Mouse (Mus musculus): Measurements from ENCODE around the gene Bcl3. TPM values are rescaled to one million over a fixed set of nuclear protein-coding genes. Genes with fewer than 3 reads are reported as not detected.

The Bcl3 gene
- polyA plus RNA-seq (2015; fragmentation: Nextera tagmentation; extraction: Ambion mirVana) = 1.5 and 2.0 TPM in 2 replicates

DNA sequence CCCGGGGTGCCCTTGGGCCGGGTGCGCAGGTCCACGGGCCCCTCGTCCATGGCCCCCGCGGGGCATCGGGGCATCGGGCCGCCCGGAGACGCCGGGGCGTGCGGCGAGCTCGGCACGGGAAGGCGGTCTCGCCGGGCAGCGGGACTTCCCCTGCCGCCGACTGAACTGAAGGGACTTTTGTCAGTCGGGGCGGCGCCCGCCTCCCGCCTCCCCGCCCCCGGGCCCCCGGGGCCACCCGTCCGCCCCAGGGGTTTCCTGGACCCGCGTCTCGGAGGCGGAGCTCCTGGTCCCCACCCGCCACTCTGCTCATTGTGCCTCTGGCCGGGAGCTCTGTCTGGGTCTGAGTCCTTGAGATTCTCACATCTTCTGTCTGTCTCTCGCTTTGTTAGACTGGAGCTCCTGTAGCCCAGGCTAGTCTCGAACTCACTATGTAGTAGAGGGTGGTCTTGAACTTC is at the start of gene Bcl3:
Gene Bcl3 (minus strand): TSS at position 167 of the 455 bp plus-strand sequence.
- WGBS = 2% methylated on average over 39 of the region's 42 CpGs

DNA sequence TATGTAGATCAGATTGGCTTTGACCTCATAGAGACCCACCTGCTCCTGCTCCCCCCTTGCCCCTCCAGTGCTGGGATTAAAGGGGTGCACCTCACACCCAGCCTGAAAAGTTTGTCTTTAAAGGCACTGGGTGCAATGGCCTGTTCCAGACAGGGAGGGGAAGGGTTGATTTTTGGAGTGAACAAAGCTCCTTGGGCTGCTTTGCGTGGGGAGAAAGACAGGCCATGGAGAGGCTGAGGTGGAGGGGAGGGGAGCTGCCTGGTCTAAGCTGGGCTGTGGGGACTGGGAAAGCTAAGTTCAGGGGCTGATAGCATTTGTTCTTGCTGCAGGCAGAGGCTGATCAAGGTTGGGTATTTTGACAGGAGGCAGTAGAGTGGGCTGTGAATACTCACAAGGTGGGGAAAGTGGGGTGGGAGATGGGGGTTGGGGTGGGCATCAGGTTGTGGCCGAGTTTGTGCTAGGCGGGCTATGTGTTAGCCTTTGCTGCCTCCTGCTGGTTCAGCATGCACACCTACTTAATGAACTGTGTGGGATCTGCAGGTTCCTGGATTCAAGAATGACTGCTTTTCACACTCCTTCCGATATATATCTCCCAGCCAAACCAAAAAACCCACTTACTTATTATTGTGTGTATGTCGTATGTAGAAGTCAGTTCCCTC is 49.5 kb upstream of the Bcl3 start:
- ATAC-seq (ENCODE audit: low FRiP score, low read depth) = no peak
- Histone ChIP-seq H3K36me3 (no peaks in the 10 kb centered on the region), H3K4me3 (no peak overlapping the region), H3K4me2 (replicated peaks) (no peak overlapping the region), H3K9me3 (no peaks in the 10 kb centered on the region), H3K9ac (no peak overlapping the region), H3K27ac (no peak overlapping the region), H3K4me1 (no peaks in the 10 kb centered on the region), H3K27me3 (no peaks in the 10 kb centered on the region)
- WGBS = 36% methylated on average over 5 of the region's 5 CpGs

More for the DNA sequence above, at the start of gene Bcl3:
- Histone ChIP-seq H3K9ac (peak within 1 kb of the TSS; percentile 65), H3K4me3 (peak within 1 kb of the TSS; percentile 45), H3K4me1 (peaks cover 32% of the 10 kb centered on the region), H3K9me3 (peaks cover 6% of the 10 kb centered on the region; the same call in 1 of the 2 replicates), H3K27ac (peak within 1 kb of the TSS; percentile 69), H3K4me2 (replicated peaks) (peak within 1 kb of the TSS; percentile 69), H3K27me3 (peaks cover 57% of the 10 kb centered on the region), H3K36me3 (no peaks in the 10 kb centered on the region)
- ATAC-seq (ENCODE audit: low FRiP score, low read depth) = no peak

DNA sequence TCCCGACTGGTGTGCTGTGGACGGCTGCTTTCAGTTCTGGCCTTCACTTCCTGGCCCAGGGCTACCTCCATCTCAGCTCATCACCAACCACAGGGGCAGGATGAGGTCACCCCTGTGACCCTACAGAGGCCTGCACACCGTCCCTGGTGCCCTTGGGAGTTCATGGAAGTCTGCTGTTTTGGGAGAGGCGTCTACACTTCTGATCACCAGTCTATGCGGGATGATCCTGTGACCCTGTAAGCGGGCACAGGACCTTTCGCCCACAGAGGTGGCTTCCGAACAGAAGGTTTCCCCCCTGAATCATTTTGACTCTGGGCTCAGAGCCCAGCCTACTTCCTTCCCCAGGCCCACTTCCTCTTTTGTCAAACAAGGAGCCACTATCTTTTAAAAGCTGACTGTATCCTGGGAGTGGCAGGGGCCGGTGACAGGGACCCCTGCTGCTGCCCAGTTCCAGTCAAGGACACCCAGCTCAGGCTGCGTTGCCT is 48.6 kb upstream of the Bcl3 start:
- no peak overlapping the region for H3K9ac ChIP-seq
- H3K27me3 ChIP-seq = no peaks in the 10 kb centered on the region
- H3K4me2 ChIP-seq (replicated peaks) = no peak overlapping the region
- H3K9me3 ChIP-seq = no peaks in the 10 kb centered on the region
- H3K4me3 ChIP-seq = no peak overlapping the region
- H3K4me1 ChIP-seq = no peaks in the 10 kb centered on the region
- no peak for ATAC-seq (ENCODE audit: low FRiP score, low read depth)
- no peaks in the 10 kb centered on the region for H3K36me3 ChIP-seq
- no peak overlapping the region for H3K27ac ChIP-seq
- 73% methylated on average over 10 of the region's 10 CpGs for WGBS

DNA sequence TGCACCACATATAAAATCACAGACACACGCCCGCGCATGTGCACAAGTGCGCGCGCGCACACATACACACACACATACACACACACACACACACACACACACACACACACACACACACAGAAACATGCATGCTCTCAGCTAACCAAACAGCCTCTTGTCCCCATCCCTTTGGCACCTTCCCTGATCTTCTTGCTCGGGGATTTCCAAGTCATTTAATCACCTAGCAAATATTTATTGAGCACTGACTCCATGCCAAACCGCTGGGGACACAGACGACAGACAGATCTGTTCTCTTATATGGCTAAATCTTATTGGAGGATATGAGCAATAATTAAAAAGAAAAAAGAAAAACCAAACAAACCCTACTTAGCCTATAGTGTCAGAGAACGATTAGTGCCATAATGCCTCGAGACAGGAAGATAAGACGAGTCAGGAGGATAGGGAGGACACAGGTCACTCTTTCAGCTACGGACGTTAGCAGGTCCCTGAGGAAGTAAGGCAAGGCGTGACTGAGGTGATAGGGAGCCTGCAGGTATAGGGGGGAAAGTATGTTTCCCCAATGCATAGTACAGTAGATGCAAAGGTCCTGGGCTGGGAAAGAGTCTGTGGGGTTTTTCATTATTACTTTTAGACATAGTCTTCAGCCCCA is 45.3 kb upstream of the Bcl3 start:
- WGBS = 88% methylated on average over 16 of the region's 16 CpGs
- ATAC-seq (ENCODE audit: low FRiP score, low read depth) = no peak

DNA sequence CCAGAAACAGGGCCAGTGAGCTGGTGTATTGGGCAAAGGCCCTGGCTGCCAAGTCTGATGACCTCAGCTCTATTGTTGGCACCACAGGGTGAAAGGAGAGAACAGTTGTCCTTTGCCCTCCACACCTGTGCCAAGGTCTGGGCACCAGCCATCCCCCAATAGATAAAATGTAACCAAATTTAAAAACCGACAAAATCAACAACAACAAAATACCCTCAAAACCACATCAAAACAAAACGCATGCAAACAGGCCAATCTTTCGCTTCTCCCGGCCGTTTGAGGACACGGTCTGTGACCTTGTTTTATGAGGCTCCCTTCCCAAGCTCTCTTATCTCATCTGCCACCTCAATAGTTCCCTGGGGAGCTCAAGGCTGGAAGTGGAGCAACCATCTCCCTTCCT is 43.9 kb upstream of the Bcl3 start:
- no peak overlapping the region for H3K4me2 ChIP-seq (replicated peaks)
- 82% methylated on average over 6 of the region's 6 CpGs for WGBS
- H3K27ac ChIP-seq = no peak overlapping the region
- no peak overlapping the region for H3K4me3 ChIP-seq
- H3K9me3 ChIP-seq = no peaks in the 10 kb centered on the region
- H3K9ac ChIP-seq = no peak overlapping the region
- H3K36me3 ChIP-seq = no peaks in the 10 kb centered on the region
- H3K27me3 ChIP-seq = no peaks in the 10 kb centered on the region; the same call in 1 of the 2 replicates
- no peak for ATAC-seq (ENCODE audit: low FRiP score, low read depth)
- no peaks in the 10 kb centered on the region for H3K4me1 ChIP-seq

More for the DNA sequence above, 45.3 kb upstream of the Bcl3 start:
- no peak overlapping the region for H3K27ac ChIP-seq
- no peaks in the 10 kb centered on the region for H3K36me3 ChIP-seq
- H3K4me1 ChIP-seq = no peaks in the 10 kb centered on the region
- no peak overlapping the region for H3K9ac ChIP-seq
- no peak overlapping the region for H3K4me3 ChIP-seq
- no peak overlapping the region for H3K4me2 ChIP-seq (replicated peaks)
- no peaks in the 10 kb centered on the region; the same call in 1 of the 2 replicates for H3K27me3 ChIP-seq
- H3K9me3 ChIP-seq = no peaks in the 10 kb centered on the region

DNA sequence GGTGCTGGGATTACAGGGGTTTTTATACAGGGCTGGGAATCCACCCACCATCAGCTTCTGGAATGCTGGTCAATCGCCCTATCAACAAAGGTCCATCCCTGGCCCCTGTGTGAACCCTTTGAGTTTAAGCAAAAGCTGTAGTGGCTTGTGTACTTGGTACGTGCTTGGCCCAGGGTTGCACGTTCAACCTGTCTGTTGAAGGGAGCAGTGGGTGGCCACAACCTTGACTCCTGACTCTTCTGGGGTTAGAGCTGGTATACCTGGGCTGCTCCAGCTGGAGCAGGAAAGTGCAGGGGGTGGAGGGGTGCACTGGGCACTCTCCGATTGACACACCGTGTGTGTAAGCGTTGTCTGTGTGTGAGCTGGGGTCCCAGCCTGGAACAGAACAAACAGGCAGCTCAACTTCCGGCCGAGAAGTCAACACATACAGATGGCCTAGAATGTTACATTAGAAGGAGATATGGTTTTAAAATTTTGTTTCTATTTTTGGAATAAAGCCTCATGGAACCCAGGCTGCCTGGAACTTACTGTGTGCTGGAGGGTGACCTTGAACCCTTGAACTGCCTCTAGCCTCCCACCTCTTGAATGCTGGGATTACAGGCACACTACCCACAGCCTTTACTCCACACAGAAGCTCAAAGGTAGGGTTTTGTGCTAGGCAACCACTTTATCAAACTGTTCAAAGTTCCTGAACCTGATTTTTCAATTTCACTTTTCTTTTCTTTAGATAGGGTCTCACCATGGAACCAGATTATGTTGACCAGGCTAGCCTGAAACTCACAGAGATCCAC is 42.9 kb upstream of the Bcl3 start:
- Histone ChIP-seq H3K36me3 (no peaks in the 10 kb centered on the region), H3K4me1 (no peaks in the 10 kb centered on the region), H3K4me2 (replicated peaks) (no peak overlapping the region), H3K9me3 (no peaks in the 10 kb centered on the region), H3K9ac (no peak overlapping the region), H3K27me3 (no peaks in the 10 kb centered on the region; the same call in 1 of the 2 replicates), H3K4me3 (no peak overlapping the region), H3K27ac (no peak overlapping the region)
- no peak for ATAC-seq (ENCODE audit: low FRiP score, low read depth)
- WGBS = 77% methylated on average over 8 of the region's 8 CpGs

DNA sequence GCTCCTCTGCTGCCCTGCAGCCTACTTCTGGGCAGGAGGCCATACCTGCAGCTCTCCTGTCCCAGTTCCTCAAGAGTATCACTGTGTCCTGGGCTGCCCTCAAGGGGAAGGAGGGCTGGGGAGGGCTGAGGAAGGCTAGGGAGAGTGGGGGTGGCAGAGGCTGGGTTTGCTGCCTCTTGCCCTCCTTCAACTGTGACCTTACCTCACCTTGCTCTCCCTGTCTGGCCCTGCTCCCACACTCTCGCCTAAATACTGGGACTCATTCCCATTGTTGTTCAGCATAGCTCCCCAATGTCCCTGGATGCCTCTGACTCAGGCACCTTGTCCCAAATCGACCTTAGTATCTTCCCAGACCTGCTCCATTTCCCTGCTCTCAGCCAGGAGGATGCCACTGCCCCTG is 41.7 kb upstream of the Bcl3 start:
- no peak for ATAC-seq (ENCODE audit: low FRiP score, low read depth)
- Histone ChIP-seq H3K27me3 (no peaks in the 10 kb centered on the region; the same call in 1 of the 2 replicates), H3K4me1 (no peaks in the 10 kb centered on the region), H3K9me3 (no peaks in the 10 kb centered on the region), H3K36me3 (no peaks in the 10 kb centered on the region), H3K4me2 (replicated peaks) (no peak overlapping the region), H3K27ac (no peak overlapping the region), H3K9ac (no peak overlapping the region; the same call in 1 of the 2 replicates), H3K4me3 (no peak overlapping the region)
- 37% methylated on average over 2 of the region's 2 CpGs for WGBS

DNA sequence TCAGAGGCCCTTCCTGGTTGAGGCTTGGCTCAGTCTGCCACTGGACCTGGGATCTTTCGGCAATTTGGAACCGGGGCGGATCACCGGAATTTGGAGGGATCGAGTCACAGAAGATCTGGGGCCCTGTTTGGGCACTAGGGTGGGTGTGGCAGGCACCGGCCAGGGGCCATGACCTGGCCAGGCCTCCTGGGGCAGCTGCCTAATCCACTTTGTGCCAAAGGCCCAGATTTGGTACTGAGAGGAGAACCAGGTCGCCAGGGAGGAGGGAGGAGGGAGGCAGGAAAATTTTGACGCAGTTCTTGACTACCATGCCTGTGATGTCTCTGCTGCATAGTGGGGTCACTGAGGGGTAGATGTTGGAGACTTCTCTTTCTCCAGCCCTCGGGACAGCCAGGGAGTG is 38.6 kb upstream of the Bcl3 start, which contains the start of gene Ceacam16:
Gene Ceacam16 (minus strand): TSS at position 101 of the 400 bp plus-strand sequence.
- H3K9me3 ChIP-seq = no peaks in the 10 kb centered on the region
- H3K4me3 ChIP-seq = no peak within 1 kb of the TSS
- no peak within 1 kb of the TSS for H3K4me2 ChIP-seq (replicated peaks)
- no peak for ATAC-seq (ENCODE audit: low FRiP score, low read depth)
- no peak within 1 kb of the TSS for H3K27ac ChIP-seq
- no peaks in the 10 kb centered on the region for H3K4me1 ChIP-seq
- H3K27me3 ChIP-seq = peaks cover 9% of the 10 kb centered on the region; the same call in 1 of the 2 replicates
- no peaks in the 10 kb centered on the region for H3K36me3 ChIP-seq
- H3K9ac ChIP-seq = no peak within 1 kb of the TSS
- WGBS = 85% methylated on average over 9 of the region's 9 CpGs

DNA sequence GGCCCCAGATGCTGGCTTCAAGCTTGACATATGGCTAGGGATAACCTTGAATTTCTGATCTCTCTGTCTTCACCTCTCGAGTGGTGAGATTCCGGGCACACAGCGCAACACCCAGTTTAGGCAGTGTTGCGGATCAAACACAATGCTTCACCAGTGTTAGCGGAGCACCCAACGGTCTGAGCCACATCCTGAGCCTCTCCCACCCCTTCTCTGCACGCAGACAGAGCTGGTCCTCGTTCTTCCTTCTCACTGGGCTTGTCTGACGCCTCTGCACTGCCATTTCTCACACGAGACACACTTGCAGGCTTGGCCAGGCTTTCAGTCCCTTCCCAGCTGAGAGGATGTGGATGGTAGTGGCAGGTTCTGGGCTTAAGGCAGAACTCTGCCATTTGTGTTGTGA is 37.2 kb upstream of the Bcl3 start:
- 69% methylated on average over 10 of the region's 10 CpGs for WGBS
- Histone ChIP-seq H3K36me3 (no peaks in the 10 kb centered on the region), H3K4me2 (replicated peaks) (no peak overlapping the region), H3K27me3 (peaks cover 9% of the 10 kb centered on the region; the same call in 1 of the 2 replicates), H3K4me3 (no peak overlapping the region), H3K27ac (no peak overlapping the region), H3K9me3 (no peaks in the 10 kb centered on the region), H3K9ac (no peak overlapping the region), H3K4me1 (no peaks in the 10 kb centered on the region)
- no peak for ATAC-seq (ENCODE audit: low FRiP score, low read depth)

DNA sequence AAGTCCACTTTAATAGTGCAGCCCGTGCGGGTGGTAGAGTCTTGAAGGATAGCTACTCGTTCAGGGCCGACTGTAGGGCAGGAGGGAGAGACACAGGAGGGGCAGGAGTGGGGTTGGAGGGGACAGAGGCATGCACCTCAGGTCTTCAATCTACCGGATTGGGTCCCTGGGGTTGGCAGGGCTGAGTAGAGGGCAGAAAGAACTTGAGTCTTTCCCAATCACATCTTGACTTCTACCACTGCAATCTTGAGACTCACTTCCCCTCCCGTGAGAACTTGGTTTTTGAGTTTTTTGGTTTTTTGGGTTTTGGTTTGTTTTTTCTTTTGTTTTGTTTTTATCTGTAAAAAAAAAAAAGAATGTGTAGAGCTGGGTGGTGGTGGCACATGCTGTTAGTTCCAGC is 33.7 kb upstream of the Bcl3 start:
- 83% methylated on average over 6 of the region's 6 CpGs for WGBS
- no peaks in the 10 kb centered on the region for H3K36me3 ChIP-seq

DNA sequence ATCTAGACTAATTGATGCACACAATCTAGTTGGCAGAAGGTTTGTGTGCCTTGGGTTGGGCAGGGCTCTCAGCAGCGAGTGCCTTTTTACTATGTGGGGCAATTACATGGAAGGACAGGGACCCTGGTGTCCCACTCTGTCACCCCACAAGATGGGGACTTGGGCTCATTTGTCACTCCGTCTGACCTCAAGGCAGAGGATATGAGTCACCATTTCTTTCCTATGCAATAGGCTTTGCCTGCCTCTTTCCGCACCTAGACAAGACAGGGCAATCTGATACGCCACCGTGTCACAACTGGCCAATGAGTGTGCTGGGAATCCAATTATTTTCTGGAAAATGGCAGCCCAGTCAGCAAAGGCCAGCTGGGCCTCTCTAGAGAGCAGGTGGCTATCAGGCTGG is 33.1 kb upstream of the Bcl3 start:
- no peak overlapping the region for H3K4me3 ChIP-seq
- WGBS = 81% methylated on average over 5 of the region's 5 CpGs
- peaks cover 6% of the 10 kb centered on the region; the same call in 1 of the 2 replicates for H3K4me1 ChIP-seq
- no peak overlapping the region for H3K27ac ChIP-seq
- no peaks in the 10 kb centered on the region for H3K9me3 ChIP-seq
- no peak for ATAC-seq (ENCODE audit: low FRiP score, low read depth)
- H3K4me2 ChIP-seq (replicated peaks) = no peak overlapping the region
- H3K27me3 ChIP-seq = peaks cover 40% of the 10 kb centered on the region
- no peak overlapping the region for H3K9ac ChIP-seq
- no peaks in the 10 kb centered on the region for H3K36me3 ChIP-seq

More for the DNA sequence above, 33.7 kb upstream of the Bcl3 start:
- Histone ChIP-seq H3K4me2 (replicated peaks) (no peak overlapping the region), H3K4me1 (peaks cover 6% of the 10 kb centered on the region; the same call in 1 of the 2 replicates), H3K4me3 (no peak overlapping the region), H3K9me3 (no peaks in the 10 kb centered on the region), H3K9ac (no peak overlapping the region), H3K27ac (no peak overlapping the region), H3K27me3 (peaks cover 35% of the 10 kb centered on the region)
- ATAC-seq (ENCODE audit: low FRiP score, low read depth) = no peak

DNA sequence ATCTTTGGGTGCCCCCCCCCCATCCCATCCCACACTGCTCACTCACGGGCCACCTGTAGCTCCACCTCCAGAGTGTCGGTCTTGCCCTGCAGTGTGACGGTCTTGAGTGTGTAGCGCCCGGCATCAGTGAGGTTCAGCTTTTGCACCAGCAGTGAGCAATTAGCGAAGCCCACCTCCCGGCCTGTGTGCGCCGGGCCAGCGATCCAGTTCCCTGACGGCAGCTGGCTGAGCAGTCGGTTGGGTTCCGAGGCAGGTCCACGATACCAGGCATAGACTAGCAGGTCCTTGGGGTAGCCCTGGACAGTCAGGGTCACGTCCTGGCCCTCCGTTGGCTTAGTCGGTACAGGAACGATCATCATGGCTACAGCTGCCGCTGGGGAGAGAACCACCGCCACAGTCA is 31.0 kb upstream of the Bcl3 start:
- WGBS = 85% methylated on average over 20 of the region's 20 CpGs
- Histone ChIP-seq H3K27ac (no peak overlapping the region), H3K4me1 (peaks cover 6% of the 10 kb centered on the region; the same call in 1 of the 2 replicates), H3K27me3 (peaks cover 55% of the 10 kb centered on the region), H3K9ac (no peak overlapping the region), H3K9me3 (no peaks in the 10 kb centered on the region; the same call in 1 of the 2 replicates), H3K4me3 (no peak overlapping the region), H3K4me2 (replicated peaks) (no peak overlapping the region), H3K36me3 (no peaks in the 10 kb centered on the region)
- no peak for ATAC-seq (ENCODE audit: low FRiP score, low read depth)

Data from limb, embryonic 13.5 days (tissue).